Mouse (Mus musculus): ENCODE data around the gene Slfn9.
"Not testable (repeated sequence)": the region's sequence is repeated elsewhere in the genome, so short reads cannot be mapped to it uniquely, and the experiment has no call there.

The Slfn9 gene

GRCm38 (mm10) chr11:82956925-82957324 is 34.7 kb downstream of the Slfn9 start:
- no peak for DNase-seq (ENCODE audit: low read depth, low spot score)

GRCm38 (mm10) chr11:82954631-82955030 is 37.0 kb downstream of the Slfn9 start:
- DNase-seq (ENCODE audit: low read depth, low spot score), result no peak

GRCm38 (mm10) chr11:82952612-82953542 is 38.8 kb downstream of the Slfn9 start:
- no peak for DNase-seq (ENCODE audit: low read depth, low spot score)

GRCm38 (mm10) chr11:82951865-82952611 is 39.6 kb downstream of the Slfn9 start:
- DNase-seq (ENCODE audit: low read depth, low spot score), result no peak

GRCm38 (mm10) chr11:82950736-82951481 is 40.7 kb downstream of the Slfn9 start, which contains the start of gene Slfn5:
TSS of gene Slfn5 (plus strand) at chr11:82951349.
- no peak for DNase-seq (ENCODE audit: low read depth, low spot score)

- no peak for DNase-seq (ENCODE audit: low read depth, low spot score)
These were observed 42.6 kb downstream of the Slfn9 start for GRCm38 (mm10) chr11:82949036-82949435.

- no peak for DNase-seq (ENCODE audit: low read depth, low spot score)
These were observed 44.2 kb downstream of the Slfn9 start for GRCm38 (mm10) chr11:82947457-82947856.

- no peak for DNase-seq (ENCODE audit: low read depth, low spot score)
These were observed 46.0 kb downstream of the Slfn9 start for GRCm38 (mm10) chr11:82945636-82946035.

GRCm38 (mm10) chr11:82943336-82943735 is 48.3 kb downstream of the Slfn9 start:
- DNase-seq (ENCODE audit: low read depth, low spot score), result no peak

GRCm38 (mm10) chr11:82933186-82933585 is 58.4 kb downstream of the Slfn9 start:
- no peak for DNase-seq (ENCODE audit: low read depth, low spot score)

- DNase-seq (ENCODE audit: low read depth, low spot score), result not testable (repeated sequence)
These were observed 59.8 kb downstream of the Slfn9 start for GRCm38 (mm10) chr11:82931671-82932450.

GRCm38 (mm10) chr11:82931161-82931560 is 60.5 kb downstream of the Slfn9 start:
- not testable (repeated sequence) for DNase-seq (ENCODE audit: low read depth, low spot score)

- not testable (repeated sequence) for DNase-seq (ENCODE audit: low read depth, low spot score)
These were observed 61.2 kb downstream of the Slfn9 start for GRCm38 (mm10) chr11:82930391-82930955.

GRCm38 (mm10) chr11:82929633-82929950 is 62.0 kb downstream of the Slfn9 start:
- no peak for DNase-seq (ENCODE audit: low read depth, low spot score)

GRCm38 (mm10) chr11:82928897-82929632 is 62.6 kb downstream of the Slfn9 start:
- no peak for DNase-seq (ENCODE audit: low read depth, low spot score)
